Mouse (Mus musculus) E14TG2a.4 (cell line): ENCODE measurements around the gene Atf5.

Experiments used
- CTCF ChIP-seq: conservative IDR thresholded peaks from 2 replicates; pipeline ENCODE4 v1.5.1; 2014; ENCODE audit warnings: low read length
- NANOG ChIP-seq: IDR thresholded peaks from 2 replicates; pipeline ENCODE4 v1.6.1; 2014; ENCODE audit warnings: borderline replicate concordance, low read length, mixed read lengths
- POU5F1 ChIP-seq: IDR thresholded peaks from 2 replicates; pipeline ENCODE4 v1.6.1; 2014; ENCODE audit warnings: low read length, borderline replicate concordance

- no peak for TF ChIP-seq CTCF
- TF ChIP-seq POU5F1: no peak
- TF ChIP-seq NANOG: no peak
Measured at GRCm38 (mm10) chr7:44772591-44773204, 43.8 kb downstream of the Atf5 start.
